9 mouse cellular contexts compared by ENCODE assay signal in the genomic region with DNA sequence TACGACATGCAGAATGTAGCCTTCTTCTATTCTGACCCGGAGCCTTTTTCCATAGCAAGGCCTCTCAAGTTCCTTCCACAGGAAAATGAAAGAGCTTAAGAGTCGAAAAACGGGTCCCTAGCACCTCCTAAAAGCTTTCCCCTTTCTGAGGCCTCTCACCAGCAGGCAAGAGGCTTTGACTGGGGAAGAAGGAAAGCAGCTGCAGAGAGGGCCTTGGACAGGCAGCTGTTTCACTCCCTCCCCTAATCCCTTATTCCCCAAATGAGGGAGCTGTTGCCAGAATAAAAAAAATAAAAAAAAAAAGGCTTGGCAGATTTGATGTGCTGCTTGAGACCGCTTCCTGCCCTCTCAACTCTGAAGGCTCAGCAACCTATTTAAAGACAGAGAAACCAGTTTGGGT. TPM values are rescaled to one million over a fixed set of nuclear protein-coding genes. Genes with fewer than 3 reads are reported as not detected.
DNase-seq lines count a peak whose midpoint lies in the region; ATAC-seq lines count a peak whose summit lies in the region.
"Had no signal": no experiment of that assay in that cellular context is flagged by ENCODE, and none has a peak within 500 bp of the region (broad histone marks: within the 10 kb centered on the region; RNA-seq: fewer than 3 reads in every experiment).

No protein-coding gene starts in this region.

- WGBS in intestine, embryonic 15.5 days = 24% methylated on average over 5 of the region's 5 CpGs
- 11% methylated on average over 5 of the region's 5 CpGs for WGBS in lung, embryonic 15.5 days

- H3K4me3 ChIP-seq in brown adipose tissue, adult 24 weeks (ENCODE audit: insufficient read depth, low read depth, low read length) = peak overlapping the region; percentile 31
- H3K4me3 ChIP-seq in intestine, embryonic 15.5 days (replicated peaks) = no peak overlapping the region
- H3K4me3 ChIP-seq in lung, embryonic 15.5 days = no peak overlapping the region

- no peaks in the 10 kb centered on the region for H3K4me1 ChIP-seq in brown adipose tissue, adult 24 weeks (ENCODE audit: control insufficient read depth, insufficient read depth, insufficient read length, low read length)
- no peaks in the 10 kb centered on the region for H3K4me1 ChIP-seq in intestine, embryonic 15.5 days (replicated peaks)
- H3K4me1 ChIP-seq in lung, embryonic 15.5 days = no peaks in the 10 kb centered on the region

- no peaks in the 10 kb centered on the region for H3K9me3 ChIP-seq in intestine, embryonic 15.5 days
- H3K9me3 ChIP-seq in lung, embryonic 15.5 days = no peaks in the 10 kb centered on the region
- H3K9me3 ChIP-seq: G1E had no signal

- H3K36me3 ChIP-seq in intestine, embryonic 15.5 days = no peaks in the 10 kb centered on the region
- H3K36me3 ChIP-seq in lung, embryonic 15.5 days = no peaks in the 10 kb centered on the region
- H3K36me3 ChIP-seq: G1E had no signal

- peak; percentile 7 for DNase-seq in kidney, adult 11 months
- DNase-seq in kidney, adult 18-20 months = no peak
- DNase-seq in gastrocnemius, postnatal 25 days = peak; percentile 42
- peak; percentile 27 for DNase-seq in ovary, postnatal 14 days (ENCODE audit: low spot score)
- no peak for DNase-seq in frontal cortex, postnatal 10 days (ENCODE audit: low spot score in 2 of 2)

- peak; percentile 66 for ATAC-seq in intestine, embryonic 15.5 days
- ATAC-seq in lung, embryonic 15.5 days (ENCODE audit: borderline replicate concordance, extremely low read depth, low FRiP score, low TSS enrichment) = peak; percentile 79

- H3K27me3 ChIP-seq in intestine, embryonic 15.5 days (replicated peaks) = no peaks in the 10 kb centered on the region
- H3K27me3 ChIP-seq in lung, embryonic 15.5 days = no peaks in the 10 kb centered on the region

- peak overlapping the region; percentile 80 for H3K27ac ChIP-seq in brown adipose tissue, adult 24 weeks (replicated peaks; ENCODE audit: low read depth, low read length)
- peak overlapping the region; percentile 73 for H3K27ac ChIP-seq in intestine, embryonic 15.5 days
- H3K27ac ChIP-seq in lung, embryonic 15.5 days = peak overlapping the region; percentile 87

- H3K9ac ChIP-seq in intestine, embryonic 15.5 days = no peak overlapping the region
- H3K9ac ChIP-seq in lung, embryonic 15.5 days = no peak overlapping the region

- H3K4me2 ChIP-seq in intestine, embryonic 15.5 days (replicated peaks) = no peak overlapping the region
- H3K4me2 ChIP-seq in lung, embryonic 15.5 days = 0 out of 2 replicates have a peak overlapping the region, but pooled peaks have one; percentile 3

RNA-seq across cellular contexts. Expression of a gene that starts 47.1 kb away (rescaled TPM):
- 105 and 109 TPM in 2 replicates for polyA plus RNA-seq in brown adipose tissue, adult 24 weeks (2012; ENCODE audit: insufficient read depth, insufficient read length, missing spikeins)
- 10 to 100 TPM in 1 of 2 experiments, 1 to 10 TPM in 1; 7.2 to 11.7 TPM for total RNA-seq in gastrocnemius, postnatal 25 days (2021)
- polyA plus RNA-seq in intestine, embryonic 15.5 days (2015; fragmentation: Nextera tagmentation; extraction: Ambion mirVana) = 203 and 215 TPM in 2 replicates
- 233 and 239 TPM in 2 replicates for polyA plus RNA-seq in lung, embryonic 15.5 days (2015; fragmentation: Nextera tagmentation; extraction: Ambion mirVana)

RNA-seq across cellular contexts. Expression of a gene that starts 59.3 kb away (rescaled TPM):
- polyA plus RNA-seq in brown adipose tissue, adult 24 weeks (2012; ENCODE audit: insufficient read depth, insufficient read length, missing spikeins) = not detected in 2 replicates
- not detected for total RNA-seq in gastrocnemius, postnatal 25 days (2021)
- polyA plus RNA-seq in intestine, embryonic 15.5 days (2015; fragmentation: Nextera tagmentation; extraction: Ambion mirVana) = not detected in 2 replicates
- 0.04 TPM in 1 of 2 replicates, not detected in the other for polyA plus RNA-seq in lung, embryonic 15.5 days (2015; fragmentation: Nextera tagmentation; extraction: Ambion mirVana)
- polyA plus RNA-seq: G1E had no signal

Comparison
In these comparisons a context has a peak if more than half of its experiments do, and no peak if none do; other contexts are left out.
1. DNase-seq: peak in kidney, adult 11 months (single experiment), gastrocnemius, postnatal 25 days (single experiment) and ovary, postnatal 14 days (single experiment); none in kidney, adult 18-20 months (single experiment) and frontal cortex, postnatal 10 days (0 of 2).
2. Peak in every context shown above with its lines, with median percentiles within 50 percentile points of each other: H3K27ac ChIP-seq.